Mouse (Mus musculus) layer of hippocampus, adult 11-12 months (tissue): ENCODE results near the gene Lmnb2.
A peak's percentile ranks its signal among the peaks of the same experiment; 100 is the strongest.

Experiments
- DNase-seq: peaks from one replicate; pipeline ENCODE4 v3.0.0; 2022; ENCODE audit warnings: low spot score

Lmnb2 gene

DNA sequence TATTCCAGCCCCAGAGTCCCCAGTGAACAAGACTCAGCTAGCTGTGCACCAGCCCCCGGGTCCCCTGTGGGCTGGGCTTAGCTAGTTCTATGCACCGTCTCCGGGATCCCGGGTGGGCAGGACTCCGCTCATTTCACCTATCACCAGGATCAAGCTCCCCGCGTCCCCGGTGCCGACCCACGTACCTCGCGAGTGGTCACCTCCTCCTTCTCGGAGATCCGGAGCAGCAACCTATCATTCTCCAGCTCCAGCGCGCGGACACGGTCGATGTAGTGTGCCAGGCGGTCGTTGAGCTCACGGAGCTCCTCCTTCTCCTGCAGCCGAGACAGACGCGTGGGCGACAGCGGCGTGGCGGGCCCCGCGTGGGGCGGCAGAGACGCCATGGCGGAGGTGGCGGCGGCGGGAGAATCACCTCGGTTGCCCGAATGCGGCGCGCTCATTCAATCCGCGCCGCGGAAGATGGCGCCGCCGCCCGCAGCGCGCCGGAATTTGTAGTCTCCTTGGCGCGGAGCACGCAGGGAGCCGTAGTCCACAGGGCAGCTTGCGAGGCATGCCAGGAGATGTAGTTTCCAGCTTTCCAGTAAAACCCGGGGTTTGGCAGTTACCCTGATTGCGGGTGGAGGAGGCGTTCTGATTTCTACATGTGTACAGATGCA is at the start of gene Lmnb2:
Lmnb2 (minus strand) TSS at position 467 of the 656 bp plus-strand sequence.
- peak; percentile 84 for DNase-seq

DNA sequence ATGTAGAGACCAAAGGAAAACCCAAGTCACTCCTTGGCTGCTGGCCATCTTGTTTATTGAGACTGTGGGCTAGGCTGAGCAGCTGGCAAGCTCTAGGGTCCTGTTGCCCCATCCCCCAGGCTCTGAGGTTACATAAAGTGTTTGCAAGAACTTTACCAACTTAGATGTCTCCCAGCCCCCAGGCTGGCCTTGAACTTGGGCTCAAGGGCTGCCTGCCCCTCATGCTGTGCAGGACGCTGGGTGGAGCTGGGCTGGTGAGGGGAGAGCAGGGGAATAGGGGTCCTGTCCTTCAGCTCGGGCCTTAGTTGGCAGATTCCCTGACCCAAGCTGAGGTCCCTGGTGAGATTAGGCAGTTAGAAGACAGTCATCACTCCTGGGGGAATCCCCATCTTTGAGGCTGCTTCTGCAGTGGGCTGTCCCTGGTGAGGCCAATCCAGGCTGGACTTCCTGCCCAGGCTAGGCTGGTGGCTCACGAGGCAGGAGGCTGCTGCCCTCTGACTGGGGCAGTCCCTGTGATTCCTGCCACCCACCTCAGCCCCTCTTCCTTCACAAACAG is 49.1 kb upstream of the Lmnb2 start:
- no peak for DNase-seq

DNA sequence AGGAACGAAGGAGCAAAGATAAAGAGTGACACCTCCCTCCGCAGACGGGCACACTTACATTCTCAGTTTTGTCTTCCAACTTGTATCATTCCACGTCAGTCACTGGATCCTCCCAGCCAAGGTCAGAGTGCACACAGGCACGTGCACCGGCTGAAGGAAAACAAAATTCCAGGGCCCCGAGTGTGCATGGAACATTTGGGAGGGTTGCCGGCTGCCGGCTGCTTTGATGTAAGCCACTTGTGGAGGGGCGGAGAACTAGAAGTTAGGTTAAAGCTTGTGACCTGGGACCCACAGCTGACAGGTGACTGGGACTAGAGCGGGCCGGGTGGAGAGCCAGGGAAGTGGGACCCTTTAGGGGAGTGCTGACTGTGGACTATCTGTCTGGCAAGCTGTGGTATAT is 48.3 kb upstream of the Lmnb2 start:
- DNase-seq, result no peak

DNA sequence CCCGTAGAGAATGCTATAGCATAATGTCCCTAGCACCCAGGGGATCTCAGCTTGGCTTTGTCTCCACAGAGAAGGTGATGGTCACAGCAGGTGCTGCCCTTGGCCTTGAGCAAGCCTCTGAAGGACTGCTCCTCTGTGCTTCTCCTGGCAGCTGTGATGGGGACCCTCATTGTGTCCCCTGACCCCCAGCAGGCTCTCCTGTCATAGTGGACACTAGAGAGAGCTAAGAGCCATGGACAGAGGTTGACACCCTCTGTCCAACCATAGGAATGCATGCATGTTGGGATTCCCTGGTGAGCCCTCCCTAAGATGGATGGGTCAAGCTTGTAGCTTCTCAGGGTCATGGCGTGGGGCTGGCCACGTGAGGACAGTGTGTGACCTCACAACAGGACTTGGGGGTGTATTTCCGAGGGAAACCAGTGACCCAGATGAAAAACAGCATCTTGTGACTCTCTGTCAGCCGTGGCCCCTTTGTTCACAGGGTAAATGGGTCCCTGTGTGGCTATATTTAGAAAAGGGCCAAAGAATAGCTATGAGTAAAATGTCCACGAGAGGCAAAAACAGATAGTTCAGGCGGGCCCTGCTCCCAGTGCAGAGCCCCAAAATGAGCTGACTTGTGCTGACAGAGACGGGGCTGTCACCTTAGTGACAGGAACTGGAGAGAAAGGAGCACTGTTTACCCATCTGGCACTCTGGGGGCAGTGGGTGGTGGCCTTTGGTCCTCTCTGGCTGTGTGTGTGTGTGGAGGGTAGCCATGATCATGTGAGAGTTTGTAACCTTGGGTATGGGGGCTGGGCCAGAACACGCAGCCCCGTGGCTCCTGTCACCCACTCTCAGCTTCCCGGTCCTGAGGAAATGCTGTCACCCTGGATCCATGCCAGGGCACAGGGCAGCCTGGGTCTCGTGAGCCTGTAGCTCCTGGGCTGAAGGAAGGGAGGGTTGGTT is 45.3 kb upstream of the Lmnb2 start:
- peak; percentile 54 for DNase-seq

DNA sequence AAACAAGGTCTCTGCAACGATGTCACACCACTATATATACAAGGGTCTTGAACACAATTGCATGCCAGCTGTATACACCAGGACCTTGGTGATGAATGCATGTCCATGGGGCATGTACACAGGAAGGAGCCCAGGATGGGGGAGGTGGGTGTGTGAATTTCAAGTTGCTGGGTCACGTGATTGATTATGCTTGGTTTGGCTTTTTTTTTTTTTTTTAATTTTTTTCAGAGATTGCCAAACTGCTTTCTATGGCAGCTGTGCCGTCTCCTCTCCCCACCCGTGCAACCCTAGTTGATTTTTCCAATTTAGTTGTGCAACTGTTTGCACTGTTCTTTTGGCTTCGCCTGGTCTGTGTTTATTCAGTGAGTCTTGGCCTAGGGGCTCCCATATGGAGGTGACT is 44.5 kb upstream of the Lmnb2 start:
- DNase-seq, result no peak

DNA sequence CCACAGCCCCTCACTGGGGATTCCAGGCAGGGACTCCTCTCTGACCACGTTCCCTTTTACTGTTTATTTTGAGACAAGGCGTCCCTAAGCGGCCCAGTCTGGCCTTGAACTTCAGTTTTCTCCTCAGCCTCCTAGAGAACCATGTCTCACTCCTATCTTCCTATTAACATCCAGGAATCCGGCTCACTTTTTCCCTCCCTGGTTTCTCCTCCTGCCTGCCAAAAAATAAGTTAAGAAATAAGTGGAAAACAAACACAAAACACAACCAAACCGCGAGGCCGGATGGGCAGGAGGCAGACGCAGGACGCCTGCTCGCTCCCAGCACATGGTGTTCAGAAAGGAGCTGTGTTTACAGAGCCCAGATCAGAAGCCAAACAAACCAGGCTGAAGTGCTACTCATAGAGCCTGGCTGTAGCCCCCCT is 44.0 kb upstream of the Lmnb2 start:
- DNase-seq, result no peak

DNA sequence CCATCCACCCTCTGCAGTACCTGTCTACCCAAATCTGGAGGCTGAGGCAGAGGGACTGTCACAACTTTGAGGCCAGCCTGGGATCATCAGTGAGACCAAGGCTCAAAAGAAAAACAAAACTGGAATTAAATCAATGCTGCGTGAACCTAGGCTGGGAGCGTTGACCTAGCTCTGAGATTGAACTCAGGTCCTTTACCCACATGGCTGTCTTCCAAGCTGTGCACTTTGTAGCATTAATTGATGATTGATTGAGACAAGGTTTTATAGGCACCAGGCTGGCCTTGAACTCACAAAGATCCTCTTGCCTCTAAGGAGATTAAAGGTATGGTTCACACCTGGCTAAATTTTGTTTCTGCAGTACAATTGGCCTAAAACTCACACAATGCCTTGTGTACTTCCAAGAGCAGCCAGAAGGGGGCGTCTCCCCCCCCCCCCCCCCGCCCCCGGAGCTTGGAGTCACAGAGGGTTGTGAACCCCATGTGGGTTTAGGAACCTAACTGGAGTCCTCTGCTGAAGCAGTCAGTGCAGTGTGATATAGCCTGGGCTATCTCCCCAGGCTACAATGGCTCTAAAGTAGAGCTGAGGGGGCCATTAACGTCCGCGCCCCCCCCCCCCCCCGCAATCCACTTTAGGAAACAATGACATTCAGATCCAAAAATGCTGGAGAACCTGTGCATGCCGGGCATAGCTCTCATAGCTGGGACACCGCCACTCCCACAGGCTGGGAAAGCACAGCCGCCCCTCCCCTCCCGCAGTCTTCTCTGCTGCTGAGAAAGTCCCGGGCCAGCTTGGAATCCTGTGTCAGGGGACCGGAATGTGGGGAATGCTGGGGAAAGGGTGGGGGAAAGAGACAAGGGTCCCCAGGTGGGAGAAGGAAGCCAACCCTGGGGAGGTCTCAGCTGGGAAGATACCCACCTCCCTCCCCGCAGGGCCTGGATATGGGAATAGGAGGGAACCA is 42.8 kb upstream of the Lmnb2 start:
- DNase-seq, result no peak

DNA sequence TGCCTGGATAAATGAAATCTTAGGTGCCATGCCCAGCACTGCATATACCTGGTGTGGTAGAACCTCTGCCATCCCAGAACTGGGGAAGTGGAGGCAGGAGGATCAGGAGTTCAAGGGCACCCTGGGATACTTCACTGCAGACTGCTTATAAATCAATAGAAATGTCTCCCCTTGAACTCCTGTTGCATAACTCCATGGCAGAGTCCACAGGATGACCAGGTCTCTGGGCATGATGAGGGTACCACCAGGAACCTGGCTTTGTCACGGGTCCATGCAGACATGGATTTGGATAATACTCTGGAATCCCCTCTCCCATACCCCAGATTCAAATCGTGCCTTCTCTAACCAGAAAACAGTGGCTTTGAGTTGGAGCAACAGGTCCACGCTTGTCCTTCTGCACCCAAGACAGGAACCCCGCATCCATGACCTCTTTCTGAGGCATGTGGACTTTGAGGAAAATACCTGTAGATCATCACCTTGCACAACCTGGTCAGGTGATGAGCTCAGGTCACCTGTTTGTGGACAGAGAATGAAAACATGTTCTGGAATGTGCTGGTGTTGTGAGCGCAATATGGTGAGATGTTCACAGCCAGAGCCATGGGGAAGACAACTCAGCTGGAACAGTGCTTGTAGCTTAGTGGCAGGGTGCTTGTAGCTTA is 41.1 kb upstream of the Lmnb2 start:
- DNase-seq, result no peak

DNA sequence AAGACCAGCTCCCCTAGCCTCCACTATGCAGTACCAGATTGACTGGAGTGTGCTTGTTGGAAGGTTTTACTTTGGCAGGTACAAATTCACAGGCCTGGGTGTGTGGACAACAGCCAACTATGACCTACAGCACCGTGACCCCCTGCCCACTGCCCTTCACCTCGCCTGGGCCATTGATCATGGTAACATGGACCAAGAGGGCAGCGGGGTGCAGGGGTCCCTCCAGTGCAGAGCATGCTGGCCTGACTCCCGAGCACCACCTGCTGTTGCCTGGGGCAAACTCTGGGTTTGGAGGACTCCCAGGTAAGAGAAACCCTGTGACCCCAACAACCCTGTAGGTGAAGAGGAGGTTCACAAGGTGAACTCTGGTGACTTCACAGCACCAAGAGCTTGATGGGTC is 39.7 kb upstream of the Lmnb2 start:
- no peak for DNase-seq

DNA sequence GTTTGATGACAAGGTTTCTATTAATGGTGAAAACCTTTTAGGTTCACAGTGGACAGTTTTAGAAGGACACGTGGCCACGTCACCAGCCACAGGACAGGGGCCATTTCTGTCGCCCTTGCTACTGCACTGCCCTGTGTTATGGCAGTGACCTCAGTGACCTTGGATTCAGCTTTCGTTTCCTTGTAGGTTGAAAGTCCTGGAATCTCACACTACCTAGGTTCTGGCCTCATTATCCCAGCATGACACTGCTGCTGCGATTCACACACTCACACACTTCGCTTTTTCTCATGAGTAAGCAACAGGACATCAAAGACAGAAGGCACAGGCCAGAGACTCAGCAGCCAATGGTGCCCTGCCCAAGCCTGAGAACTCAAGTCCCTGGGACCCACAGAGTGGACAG is 38.9 kb upstream of the Lmnb2 start:
- DNase-seq, result no peak

DNA sequence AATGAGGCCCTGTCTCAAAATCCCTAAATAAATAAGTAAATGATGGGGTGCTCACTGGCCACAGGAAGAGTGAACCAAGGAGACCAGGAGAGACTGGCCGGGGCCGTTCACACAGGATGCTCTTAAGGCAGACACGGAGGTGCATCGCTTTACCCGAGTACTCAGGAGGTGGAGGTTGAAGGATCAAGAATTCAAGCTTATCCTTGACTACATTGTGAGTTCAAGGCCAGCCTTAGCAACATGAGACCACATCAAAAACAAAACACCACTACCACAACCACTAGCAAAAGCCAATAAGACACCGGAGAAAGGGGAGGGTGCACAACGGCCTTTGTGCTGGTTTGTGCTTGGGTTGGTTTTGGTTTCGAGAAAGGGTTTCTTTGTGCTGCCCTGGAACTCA is 38.3 kb upstream of the Lmnb2 start:
- no peak for DNase-seq

DNA sequence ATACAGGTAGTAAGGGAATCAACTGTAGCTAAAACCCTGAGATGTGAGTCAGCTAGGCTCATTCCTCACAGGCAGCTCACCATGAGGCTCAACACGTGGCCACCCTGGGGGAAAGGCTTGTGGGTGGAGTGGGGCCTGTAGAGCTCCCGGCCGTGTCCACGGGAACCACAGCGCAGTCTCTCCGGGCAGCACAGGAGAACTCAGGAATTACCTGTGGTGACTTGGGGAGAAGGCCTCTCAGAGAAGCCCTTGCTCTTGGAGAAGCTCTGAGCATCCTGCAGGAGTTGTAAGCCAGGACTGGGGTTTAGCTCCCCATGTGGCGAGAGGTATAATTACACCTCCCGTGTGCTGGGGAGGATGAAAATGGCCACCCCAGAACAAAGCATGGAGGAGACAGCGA is 37.5 kb upstream of the Lmnb2 start:
- peak; percentile 64 for DNase-seq

DNA sequence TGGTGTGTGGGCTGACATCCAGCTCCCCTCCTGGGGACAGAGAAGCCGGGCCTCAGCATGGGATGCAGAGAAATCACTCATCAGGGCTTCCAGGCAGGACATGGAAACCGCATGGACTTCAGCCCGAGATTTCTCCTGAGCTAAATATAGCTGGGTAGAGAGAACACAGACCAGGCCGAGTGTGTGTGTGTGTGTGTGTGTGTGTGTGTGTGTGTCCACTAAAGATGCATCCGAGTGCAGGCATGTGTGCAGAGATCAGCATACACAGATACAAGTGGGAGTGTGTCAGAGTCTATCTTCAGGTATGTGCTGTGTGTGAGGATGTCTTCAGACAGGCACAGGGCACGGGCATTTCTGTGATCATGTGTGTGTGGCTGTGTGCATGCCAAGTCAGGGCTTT is 36.8 kb upstream of the Lmnb2 start:
- no peak for DNase-seq

DNA sequence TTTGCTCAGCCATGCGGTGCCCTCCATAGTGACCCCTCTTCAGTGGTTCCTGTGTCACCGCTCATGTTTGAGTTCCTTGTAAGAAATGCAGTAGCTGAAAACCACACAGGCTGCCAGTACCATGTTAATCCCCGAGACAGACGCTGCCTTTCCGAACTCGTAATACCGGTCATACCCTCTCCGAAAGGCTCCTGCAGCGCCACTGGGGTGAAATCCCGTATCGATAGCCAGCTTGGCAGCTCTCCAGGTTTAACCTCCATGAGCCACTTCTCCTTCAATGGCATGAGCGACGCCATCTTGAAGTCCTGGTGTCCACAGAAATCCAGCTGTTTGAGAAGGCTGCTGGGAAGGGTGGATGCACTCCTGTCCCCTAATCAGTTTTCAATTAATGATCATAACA is 36.4 kb upstream of the Lmnb2 start:
- DNase-seq, result no peak

DNA sequence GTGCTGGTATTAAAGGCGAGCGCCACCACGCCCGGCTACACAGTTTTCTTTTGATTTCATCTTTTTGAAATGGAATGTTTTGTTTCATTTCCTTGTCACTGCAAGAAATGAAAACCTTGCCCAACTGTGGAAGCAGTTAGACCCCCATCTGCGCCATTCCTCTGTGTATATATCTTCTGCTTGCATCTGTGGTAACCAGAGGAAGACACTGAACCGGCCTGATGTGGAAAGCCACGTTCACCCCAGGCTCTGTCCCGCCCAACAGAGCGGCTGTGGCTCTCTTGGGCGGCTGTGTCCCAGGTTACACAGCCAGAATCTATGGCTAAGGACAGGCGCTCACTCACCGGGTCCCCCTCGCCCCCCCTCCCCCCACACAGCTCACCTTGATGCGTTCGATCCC is 34.4 kb upstream of the Lmnb2 start:
- DNase-seq, result no peak

DNA sequence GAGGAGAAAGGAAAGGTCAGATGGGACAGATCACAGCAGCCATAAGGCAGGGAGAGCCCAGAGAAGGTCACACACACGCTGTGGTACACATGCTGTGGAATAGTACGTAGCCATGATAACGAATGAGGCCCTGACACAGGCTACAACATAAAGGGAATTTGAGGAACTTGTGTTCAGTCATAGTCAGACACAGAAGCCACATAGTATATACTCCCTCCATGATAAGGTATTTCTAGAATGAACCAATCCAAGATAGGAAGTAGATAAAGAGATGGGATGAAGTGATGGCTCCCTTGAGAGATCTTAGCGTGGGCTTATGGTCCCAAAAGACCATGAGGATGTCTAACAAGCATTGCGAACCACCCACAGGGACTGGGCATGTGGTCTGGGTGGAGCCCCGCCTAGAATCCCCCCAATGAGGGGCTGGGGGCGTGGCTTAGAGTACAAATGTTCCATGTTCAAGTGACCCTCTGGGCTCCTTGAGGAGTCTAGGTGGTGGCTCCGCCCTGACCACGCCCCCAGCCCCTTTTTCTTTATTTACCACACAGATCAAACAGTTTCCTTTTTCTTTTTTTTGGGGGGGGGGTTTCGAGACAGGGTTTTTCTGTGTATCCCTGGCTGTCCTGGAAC is 33.8 kb upstream of the Lmnb2 start:
- DNase-seq, result no peak

DNA sequence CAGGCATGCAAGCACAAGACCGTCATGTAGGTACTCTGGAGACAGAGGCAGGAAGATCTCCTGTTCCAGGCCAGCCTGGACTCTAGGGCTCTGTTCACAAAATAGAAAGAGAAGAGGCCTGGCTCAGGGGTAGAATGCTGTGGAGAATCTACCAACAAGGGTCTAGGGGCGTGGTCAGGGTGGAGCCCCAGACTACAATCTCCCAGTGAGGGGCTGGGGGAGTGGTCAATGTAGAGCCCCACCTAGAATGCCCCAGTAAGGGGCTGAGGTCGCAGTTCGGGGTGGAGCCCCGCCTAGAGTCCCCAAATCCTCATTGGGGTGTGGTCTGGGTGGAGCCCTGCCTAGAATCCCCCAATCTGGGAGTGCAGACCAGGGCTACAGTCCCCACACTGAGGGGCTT is 32.3 kb upstream of the Lmnb2 start:
- no peak for DNase-seq

DNA sequence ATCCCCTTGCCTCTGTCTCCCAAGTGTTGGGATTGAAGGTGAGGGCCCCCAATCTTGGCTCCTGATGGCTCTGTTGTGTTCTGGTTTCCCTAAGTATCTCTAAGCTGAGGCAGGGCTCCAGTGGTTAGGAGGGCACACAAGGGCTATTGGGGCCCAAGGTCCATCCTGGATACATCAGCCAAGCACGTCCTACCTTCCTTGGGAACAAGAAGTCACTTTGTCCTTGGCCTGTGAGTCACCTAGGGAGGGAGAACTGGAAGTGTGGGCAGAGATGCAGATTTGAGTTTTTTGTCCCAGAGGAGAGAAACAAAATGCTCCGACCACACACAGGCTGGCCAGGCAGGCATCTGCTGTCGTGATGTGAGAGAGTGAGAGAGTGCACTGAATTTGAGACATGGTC is 31.0 kb upstream of the Lmnb2 start:
- no peak for DNase-seq

DNA sequence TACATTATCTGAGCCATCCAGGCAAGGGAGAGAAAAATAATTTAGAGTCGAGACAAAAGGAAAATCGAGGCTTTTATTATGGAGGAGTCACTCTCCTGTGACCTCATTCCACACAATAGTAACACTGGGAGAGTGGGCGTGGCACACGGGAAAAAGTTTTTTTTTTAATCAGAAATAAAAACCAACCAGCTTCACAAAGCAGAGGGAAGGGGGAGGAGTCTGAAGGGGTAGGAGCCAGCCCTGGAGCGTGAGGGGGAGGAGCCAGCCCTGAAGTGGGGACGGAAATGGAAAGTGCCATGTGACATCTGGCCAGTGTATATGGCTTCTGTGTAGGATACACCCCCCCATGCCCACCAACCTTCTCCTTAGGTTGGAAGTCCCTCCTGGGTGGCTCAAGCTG is 30.5 kb upstream of the Lmnb2 start:
- DNase-seq, result no peak

DNA sequence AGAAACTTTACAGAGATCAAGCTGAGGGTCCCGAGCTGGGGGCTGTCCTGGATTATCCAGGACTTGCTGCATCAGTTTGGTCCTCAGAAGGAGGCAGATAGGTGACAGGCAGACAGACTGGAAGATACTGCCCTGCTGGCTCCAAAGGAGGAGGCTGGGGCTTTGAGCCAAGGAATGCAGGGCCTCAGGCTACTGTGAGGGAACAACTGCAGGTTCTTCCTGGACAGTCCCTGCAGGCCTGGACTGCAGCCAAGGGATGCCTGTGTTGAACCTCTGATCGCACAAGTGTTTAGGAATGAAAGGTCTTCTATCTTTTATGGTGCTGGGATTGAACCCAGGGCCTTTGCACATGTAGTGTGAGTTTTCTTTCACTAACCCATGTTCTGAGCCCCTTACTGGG is 29.8 kb upstream of the Lmnb2 start:
- no peak for DNase-seq
